Mouse (Mus musculus): ENCODE results near the gene Lyrm4. TPM values are rescaled to one million over a fixed set of nuclear protein-coding genes. Genes with fewer than 3 reads are reported as not detected.

Lyrm4 gene
- polyA plus RNA-seq (2012; rRNA removed), result 16.8 and 17.5 TPM in 2 replicates

DNA sequence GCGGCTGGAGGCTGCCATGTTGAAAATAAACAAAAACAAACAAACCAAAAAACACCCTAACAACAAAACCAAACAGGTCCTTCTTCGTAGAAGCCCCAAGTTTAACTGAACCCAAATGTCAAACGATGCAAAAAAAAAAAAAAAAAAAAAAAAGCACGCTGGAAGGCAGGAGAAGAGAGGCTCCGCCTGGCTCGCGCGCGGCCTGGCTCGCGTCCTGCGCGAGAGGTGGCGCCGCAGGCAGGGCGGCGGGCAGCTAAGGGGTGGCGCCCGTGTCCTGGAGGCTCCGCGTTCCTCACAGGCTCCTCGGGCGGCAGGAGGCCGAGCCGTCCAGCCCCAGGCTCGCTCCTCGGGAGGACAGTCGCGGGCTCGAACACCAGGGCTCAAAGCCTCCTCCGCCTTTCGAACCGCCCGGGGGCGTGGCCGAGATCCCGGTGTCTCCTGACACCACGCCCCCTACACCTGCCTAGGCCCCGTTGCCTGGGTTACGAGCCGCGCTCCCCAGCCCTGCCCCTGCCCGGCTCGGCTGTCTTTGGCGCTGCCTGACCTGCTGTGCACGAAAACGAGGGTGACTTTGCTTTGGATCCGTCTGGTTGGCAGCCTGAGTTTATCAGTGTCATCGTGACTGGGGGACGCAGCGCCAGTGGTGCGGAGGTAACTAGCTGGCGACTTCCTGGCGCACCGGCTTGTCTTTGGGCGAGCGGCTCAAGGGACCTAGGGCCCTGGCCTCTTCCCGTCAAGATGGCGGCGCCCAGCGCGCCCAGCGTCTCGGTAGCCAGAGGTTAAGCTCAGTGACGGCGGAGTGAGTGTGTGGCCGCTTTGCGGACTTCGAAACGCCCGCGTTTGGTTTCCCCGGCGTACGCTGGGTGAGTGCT, at the start of gene Lyrm4, which contains the start of gene Fars2:
Lyrm4 (minus strand) TSS at position 384 of the 872 bp plus-strand sequence.
Fars2 (plus strand) TSS at position 270 of the 872 bp plus-strand sequence.
- peak; percentile 91 to 94 for DNase-seq (ENCODE audit: extremely low spot score in 1 of 2, low spot score in 1 of 2)

DNA sequence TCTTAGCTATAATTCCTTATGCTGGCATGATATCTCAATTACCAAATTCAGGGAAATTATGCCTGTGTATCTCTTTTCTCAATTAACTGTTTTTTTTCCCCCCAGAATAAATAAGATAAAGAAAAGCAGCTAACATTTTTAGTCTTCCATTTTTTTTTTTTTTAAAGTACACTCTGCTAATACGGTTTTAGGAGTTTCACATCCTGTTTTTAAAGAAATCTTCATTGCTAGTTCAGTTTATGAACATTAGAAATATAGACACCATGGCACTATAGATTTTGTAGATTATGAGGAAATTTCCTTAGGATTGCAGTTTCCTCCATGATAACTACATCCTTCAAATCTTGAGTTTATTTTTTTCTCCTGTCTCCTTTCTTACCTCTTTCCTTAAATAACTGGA, 46.6 kb upstream of the Lyrm4 start:
- no peak for DNase-seq (ENCODE audit: extremely low spot score in 1 of 2, low spot score in 1 of 2)

DNA sequence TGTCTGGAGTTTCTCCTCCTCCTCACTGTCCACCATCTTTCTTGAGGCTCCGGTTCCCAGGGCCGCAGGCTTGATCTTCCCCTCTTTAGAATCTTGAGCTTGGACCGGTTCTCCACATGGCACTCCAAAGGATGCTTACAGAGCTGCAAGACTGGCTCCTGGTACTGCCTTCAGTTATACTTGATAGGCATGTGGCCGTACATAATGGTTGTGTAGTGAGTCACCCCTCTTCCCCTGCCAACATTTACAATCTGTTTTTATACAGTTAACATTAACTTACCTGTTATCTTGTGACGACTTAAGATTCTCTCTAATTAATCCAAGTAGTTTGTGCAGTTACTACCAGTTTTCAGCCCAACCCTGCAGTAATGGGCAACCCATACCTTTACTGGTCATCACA, 46.1 kb upstream of the Lyrm4 start:
- no peak for DNase-seq (ENCODE audit: extremely low spot score in 1 of 2, low spot score in 1 of 2)

- no peak for DNase-seq (ENCODE audit: extremely low spot score in 1 of 2, low spot score in 1 of 2)
These were observed 39.1 kb upstream of the Lyrm4 start for GRCm38 (mm10) chr13:36156340-36156931.

DNA sequence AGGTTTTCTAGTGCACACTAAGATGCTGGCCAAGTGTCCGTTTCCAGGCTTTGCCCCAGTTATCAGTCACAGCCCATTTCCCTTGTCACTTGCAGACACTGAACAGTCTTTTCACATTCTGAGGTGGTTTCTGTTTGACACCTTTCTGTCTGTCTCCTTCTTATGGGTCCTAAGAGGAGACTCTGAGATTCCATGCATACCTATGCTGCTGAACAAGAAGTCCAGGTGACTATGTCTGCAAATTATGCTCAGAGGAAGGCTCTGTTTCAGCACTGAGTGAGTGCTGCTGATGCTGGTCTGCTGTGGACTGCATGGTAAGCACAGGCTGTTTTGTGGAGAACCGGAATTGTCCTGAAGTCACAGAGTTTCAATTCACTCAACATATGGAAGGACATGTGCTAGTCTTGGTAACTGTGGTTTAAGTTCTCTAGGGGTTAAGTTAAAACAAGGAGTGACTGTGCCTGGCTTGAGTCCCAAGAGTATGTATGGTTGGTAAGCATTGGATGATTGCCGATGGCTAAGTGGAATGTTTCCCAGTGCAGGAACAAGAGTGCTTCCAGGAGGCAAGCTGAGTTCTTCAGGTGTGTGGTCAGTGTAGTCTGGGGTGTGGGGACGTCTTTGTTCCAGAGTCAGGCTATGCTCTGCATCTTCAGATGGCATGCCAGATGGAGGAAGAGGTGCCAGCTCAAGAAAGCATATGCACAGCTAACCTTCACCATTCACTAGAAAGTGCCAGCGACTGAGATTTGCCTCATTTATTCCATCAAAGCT, 35.6 kb upstream of the Lyrm4 start:
- no peak for DNase-seq (ENCODE audit: extremely low spot score in 1 of 2, low spot score in 1 of 2)

- DNase-seq (ENCODE audit: extremely low spot score in 1 of 2, low spot score in 1 of 2), result no peak
These were observed 32.9 kb upstream of the Lyrm4 start for GRCm38 (mm10) chr13:36150272-36150671.

DNA sequence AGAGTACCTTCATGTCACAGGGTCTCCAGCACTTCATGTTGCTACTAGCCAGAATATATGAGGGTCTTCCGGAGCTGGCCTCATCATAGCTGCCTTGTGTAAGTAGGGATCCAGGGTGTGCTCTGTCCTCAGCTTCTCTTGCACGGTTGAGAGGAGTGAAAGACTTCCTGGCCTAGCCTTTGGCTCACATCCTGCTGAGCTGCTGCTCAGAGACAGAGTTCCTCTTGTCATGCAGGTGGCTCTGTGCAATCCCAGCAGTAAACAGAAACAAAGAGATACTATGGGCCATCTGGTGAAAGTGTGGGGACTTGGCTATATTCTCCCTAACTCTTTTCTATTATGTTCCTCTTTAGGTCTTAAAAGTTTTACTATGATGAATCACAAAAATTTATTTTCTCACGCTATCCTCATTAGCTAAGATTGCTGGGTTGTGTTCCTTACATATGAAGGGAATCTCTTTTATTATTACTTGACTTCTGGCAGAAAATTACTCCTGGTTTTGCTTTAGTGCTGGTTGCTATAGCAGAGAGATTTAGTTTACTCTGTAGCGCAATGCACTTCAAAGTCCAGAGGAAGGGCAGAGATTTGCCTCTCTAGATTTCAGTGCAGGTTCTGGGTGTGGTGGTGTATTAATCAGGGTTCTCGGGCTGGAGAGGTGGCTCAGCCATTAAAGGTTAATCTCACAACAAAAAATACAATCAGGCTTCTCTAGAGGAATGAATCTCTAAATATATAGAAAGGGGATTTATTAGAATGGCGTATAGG, 32.0 kb upstream of the Lyrm4 start:
- no peak for DNase-seq (ENCODE audit: extremely low spot score in 1 of 2, low spot score in 1 of 2)

DNA sequence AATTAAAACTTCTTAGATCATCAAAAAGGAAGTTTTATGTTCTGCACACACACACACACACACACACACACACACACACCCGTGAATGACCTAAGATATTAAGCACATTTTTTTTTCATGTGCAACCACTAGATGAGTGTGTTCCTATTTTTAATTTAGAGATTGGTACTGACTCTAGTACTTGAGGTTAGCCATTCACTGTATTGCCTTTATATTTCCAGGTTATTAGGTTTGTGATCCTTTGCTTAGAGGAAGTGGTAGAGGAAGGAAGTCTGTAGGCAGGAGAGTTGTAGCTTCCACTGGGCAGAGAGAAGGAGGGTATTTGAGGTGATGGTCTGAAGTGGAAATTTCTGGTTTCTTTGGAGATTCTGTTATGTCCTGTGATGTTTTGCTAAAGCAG, 28.3 kb upstream of the Lyrm4 start:
- DNase-seq (ENCODE audit: extremely low spot score in 1 of 2, low spot score in 1 of 2), result no peak

DNA sequence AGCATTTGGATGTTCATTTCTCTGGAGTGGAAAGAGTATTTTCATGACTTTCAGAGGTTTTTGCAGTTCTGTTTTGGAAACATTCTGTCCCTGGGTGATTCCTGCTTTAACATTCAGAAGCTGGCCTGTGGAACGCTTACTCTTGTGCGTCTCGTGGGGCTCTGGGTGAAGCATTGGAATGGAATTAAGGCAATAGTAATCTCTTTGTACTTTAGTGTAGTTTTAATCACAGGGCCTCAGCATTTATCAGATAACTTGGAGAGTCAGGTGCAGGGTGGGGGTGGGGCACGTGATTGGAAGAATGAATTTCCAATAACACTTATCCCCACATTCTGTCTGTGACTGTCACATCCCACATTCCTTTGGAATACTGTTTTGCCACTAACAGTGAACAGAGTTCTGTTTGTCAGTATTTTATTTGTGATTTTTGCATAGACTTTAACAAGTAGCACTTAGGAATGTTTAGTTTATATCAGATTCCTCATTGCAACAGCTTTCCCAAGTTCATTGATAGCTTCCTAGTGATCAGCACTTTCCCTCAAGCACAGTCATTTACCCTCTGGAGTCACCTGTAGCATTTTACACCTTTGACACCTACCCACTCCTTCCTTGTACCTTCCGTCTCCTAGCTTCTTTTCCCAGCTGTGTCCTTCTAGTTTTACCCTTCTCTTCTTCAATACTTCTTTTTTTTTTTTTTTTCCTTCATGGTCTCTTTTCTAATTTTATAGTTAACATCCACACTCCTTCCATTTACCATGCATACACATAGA, 23.1 kb upstream of the Lyrm4 start:
- no peak for DNase-seq (ENCODE audit: extremely low spot score in 1 of 2, low spot score in 1 of 2)

- no peak for DNase-seq (ENCODE audit: extremely low spot score in 1 of 2, low spot score in 1 of 2)
These were observed 22.4 kb upstream of the Lyrm4 start for GRCm38 (mm10) chr13:36139703-36140102.

DNA sequence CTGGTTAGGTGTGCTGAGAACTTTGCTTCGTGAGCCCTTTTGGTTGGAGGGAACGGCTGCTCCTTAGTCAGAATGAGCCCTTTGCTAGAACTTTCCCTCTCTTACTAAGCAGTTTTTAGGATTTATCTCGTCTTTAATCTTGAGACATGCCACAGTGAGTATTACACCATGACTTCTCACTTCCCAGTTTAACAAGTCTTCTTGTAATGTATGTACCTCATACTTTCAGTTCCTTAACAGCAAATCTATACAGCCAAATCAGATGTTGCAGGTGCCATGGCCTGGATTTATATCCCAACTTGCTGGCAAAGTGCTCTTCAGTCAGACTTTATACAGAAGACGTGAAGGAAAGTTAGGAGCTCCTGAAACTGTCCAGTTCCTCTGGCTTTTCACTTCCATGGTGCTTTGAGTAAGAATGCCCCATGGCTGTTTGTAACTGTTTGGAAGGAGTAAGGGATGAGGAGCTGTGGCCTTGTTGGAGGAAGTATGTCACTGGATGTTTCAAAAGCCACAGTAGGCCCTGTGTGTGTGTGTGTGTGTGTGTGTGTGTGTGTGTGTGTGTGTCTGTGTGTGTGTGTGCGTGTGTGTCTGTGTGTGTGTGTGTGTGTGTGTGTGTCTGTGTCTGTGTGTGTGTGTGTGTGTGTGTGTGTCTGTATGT, 14.8 kb upstream of the Lyrm4 start:
- DNase-seq (ENCODE audit: extremely low spot score in 1 of 2, low spot score in 1 of 2), result no peak

DNA sequence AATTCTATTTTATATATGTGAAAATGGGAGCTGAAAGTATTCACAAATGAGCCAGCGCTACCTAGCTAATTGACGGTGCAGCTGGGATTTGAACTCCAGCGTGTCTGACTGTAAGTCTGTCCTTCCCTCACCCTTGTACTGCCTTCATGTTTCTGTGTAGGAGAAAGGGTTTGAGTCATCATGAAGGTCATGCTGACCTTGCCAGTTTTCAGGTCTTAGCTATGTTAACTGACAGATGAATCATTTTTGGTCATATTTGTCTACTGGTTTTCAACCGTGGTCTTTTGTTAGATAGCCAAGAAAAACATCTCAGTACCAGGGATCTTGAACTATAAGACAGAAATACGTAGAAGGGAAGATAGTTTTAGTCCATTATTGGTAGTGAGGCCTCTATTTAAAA, 14.1 kb upstream of the Lyrm4 start:
- no peak for DNase-seq (ENCODE audit: extremely low spot score in 1 of 2, low spot score in 1 of 2)

DNA sequence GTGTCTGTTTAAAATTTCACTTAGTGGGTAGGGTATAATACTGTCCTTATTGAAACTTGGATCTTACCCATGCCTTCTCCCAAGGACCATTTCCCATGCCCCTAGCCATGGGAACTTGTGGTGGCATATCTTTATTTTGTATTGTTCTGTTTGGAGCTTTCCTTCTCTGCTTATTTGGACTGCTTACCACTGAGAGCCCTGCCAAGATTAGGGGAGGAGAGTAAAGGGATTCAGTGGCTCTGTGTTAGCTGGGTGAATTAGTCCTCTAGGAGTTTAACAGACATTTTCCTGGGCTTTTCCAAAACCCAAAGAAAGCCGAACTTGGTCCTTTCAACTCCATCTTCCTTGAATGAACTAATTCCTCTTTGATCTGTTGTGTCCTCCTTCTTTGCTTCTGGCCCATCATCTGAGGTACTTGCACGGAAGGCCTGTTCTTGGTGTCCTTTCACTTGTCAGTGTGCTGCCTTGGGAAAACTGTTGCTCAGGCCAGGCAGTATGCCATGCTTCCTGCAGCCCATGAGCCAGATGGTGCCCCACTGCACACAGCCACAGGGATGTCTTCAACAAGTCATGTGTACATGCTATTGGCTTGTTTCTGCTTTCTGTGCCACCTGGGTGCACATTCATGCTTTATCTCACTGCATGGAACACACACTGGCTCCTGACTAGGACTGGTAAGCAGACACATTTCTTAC, 12.2 kb upstream of the Lyrm4 start:
- no peak for DNase-seq (ENCODE audit: extremely low spot score in 1 of 2, low spot score in 1 of 2)

DNA sequence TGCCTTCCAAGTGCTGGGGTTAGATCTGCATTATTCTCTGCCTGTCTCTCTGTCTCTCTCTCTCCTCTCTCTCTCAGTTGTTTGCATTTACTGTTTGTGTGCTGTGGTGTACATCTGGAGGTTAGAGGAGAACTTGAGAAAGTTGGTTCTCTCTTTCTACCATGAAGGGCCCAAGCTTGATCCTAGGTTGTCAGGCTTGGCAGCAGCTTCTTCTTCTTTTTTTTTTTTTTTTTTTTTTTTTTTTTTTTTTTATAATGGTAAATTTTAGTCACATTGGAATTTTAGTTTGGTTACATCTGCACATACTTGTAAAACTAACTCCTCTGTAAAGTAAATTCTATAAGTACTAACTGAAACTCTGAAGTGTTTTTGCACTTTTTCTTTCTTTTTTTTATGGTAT, 3.3 kb upstream of the Lyrm4 start:
- no peak for DNase-seq (ENCODE audit: extremely low spot score in 1 of 2, low spot score in 1 of 2)

DNA sequence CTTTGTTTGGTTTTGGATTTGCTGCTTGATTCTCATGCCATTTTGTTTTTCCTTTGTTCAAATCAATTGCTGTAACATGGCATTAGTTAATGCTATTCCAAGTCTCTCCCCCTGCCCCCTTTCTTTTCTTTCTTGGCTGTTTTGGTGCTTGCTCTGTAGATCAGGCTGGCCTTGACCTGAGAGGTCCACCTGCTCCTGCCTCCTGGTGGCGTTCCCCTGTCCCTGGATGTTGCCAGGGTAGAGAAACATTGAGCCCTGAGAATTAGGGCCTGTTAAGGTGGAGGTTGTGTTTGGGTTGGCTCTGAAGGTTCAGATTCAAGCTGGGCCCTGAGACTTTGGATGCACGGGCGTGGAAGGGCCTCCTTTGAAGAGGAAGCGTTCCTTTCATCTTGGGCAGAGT, 2.4 kb upstream of the Lyrm4 start:
- no peak for DNase-seq (ENCODE audit: extremely low spot score in 1 of 2, low spot score in 1 of 2)

GRCm38 (mm10) chr13:36116520-36117142, 695 bp downstream of the Lyrm4 start:
- peak; percentile 11 to 35 for DNase-seq (ENCODE audit: extremely low spot score in 1 of 2, low spot score in 1 of 2)

GRCm38 (mm10) chr13:36113181-36113580, 4.1 kb downstream of the Lyrm4 start:
- DNase-seq (ENCODE audit: extremely low spot score in 1 of 2, low spot score in 1 of 2), result no peak

DNA sequence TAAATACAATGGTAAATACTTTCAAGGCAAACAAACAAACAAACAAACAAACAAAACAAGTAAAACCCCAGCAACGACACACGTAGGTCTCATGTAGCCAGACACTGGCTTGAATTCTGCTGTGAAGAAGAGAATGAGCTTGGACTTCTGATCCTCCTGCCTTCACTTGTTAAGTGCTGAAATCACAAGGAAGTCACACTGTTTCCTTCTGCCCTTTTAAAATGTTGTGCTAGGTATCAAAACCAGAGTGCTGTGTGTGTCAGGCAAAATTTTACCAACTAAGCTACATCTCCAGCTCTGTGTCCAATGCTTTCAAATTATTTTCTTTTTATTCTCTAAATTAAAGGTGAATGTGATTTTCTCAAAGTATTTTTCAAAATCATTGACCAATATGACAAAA, 6.0 kb downstream of the Lyrm4 start:
- DNase-seq (ENCODE audit: extremely low spot score in 1 of 2, low spot score in 1 of 2), result no peak
